Mouse (Mus musculus) limb, embryonic 12.5 days (tissue): ENCODE measurements at regions not wholly inside any gene's neighbourhood (a gene's known extent, or its start where the extent isn't known, plus 50 kb on each side); places are given as distances from the start of the nearest gene placed in this dataset.
"Not testable (repeated sequence)": the region's sequence is repeated elsewhere in the genome, so short reads cannot be mapped to it uniquely, and the experiment has no call there.

ENCODE experiments used
- ATAC-seq: fragments of 200-750 bp; cut with Nextera tagmentation; 2 replicates; pipeline ENCODE4 v1.8.0; 2017; ENCODE audit warnings: low read depth, moderate TSS enrichment; ENCODE audit not compliant: insufficient number of reproducible peaks, insufficient read depth, low FRiP score, low TSS enrichment
- H3K27ac ChIP-seq: fragments of 300-500 bp; sonication (generic); 2 replicates; pipeline ENCODE4 v1.5.1; 2016; ENCODE audit warnings: mild to moderate bottlenecking, moderate library complexity
- H3K27me3 ChIP-seq: fragments of 300-500 bp; sonication (generic); 2 replicates; pipeline ENCODE4 v1.6.1; 2016; ENCODE audit warnings: mild to moderate bottlenecking, moderate library complexity
- H3K36me3 ChIP-seq: fragments of 300-500 bp; sonication (generic); 2 replicates; pipeline ENCODE4 v1.6.1; 2016; ENCODE audit warnings: mild to moderate bottlenecking, moderate library complexity
- H3K4me1 ChIP-seq: fragments of 300-500 bp; sonication (generic); replicated peaks from 2 replicates; pipeline ENCODE4 v1.6.1; 2016
- H3K4me2 ChIP-seq: fragments of 300-500 bp; sonication (generic); 2 replicates; pipeline ENCODE4 v1.6.1; 2016; ENCODE audit warnings: mild to moderate bottlenecking, moderate library complexity
- H3K4me3 ChIP-seq: fragments of 300-500 bp; sonication (generic); replicated peaks from 2 replicates; pipeline ENCODE4 v1.5.1; 2016; ENCODE audit warnings: mild to moderate bottlenecking
- H3K9ac ChIP-seq: fragments of 300-500 bp; sonication (generic); replicated peaks from 2 replicates; pipeline ENCODE4 v1.6.1; 2016; ENCODE audit warnings: mild to moderate bottlenecking, moderate library complexity
- H3K9me3 ChIP-seq: fragments of 300-500 bp; sonication (generic); 2 replicates; pipeline ENCODE4 v1.6.1; 2016; ENCODE audit warnings: mild to moderate bottlenecking, moderate library complexity
- WGBS: fragments of 180-500 bp; shearing (Covaris S2); methylation state at CpG from one replicate; pipeline ENCODE4 v1.1.7; 2016; 5-methylcytosine and 5-hydroxymethylcytosine counted together

DNA sequence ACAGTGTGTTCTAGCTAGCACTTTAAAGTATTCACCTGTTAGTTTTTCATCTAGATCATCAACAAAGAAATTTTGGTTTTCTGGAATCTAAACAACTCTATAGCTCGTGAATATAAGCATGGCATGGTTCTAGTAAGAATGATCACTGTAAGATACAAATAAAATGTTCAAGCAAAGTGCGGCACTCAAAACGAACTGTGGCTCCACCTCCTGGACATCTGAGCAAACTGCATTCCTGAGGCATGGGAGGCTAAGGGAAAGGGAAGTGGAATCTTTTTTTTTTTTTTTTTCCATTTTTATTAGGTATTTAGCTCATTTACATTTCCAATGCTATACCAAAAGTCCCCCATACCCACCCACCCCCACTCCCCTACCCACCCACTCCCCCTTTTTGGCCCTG, 276.9 kb upstream of the Tacstd2 start:
- H3K9me3 ChIP-seq, H3K27ac ChIP-seq, H3K4me3 ChIP-seq, ATAC-seq, H3K36me3 ChIP-seq, H3K4me1 ChIP-seq, H3K9ac ChIP-seq, H3K27me3 ChIP-seq, H3K4me2 ChIP-seq: not testable (repeated sequence)
- 21% methylated on average over 3 of the region's 3 CpGs for WGBS

DNA sequence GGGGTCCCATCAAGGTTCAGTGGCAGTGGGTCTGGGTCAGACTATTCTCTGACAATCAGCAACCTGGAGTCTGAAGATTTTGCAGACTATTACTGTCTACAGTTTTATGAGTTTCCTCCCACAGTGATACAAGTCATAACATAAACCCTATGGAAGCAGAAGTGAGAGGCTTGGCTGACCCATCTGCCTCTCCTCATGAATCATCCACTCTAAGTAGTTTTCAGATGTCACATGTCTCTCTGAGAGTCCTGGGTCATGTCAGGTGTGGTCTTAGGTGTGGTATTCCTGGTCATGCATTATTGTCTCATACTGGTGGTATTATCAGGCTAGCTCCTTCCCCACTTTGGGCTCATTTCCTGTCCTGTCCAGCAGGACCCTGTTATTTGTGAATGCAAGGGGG, 255.8 kb upstream of the Tacstd2 start:
- no peak for ATAC-seq

DNA sequence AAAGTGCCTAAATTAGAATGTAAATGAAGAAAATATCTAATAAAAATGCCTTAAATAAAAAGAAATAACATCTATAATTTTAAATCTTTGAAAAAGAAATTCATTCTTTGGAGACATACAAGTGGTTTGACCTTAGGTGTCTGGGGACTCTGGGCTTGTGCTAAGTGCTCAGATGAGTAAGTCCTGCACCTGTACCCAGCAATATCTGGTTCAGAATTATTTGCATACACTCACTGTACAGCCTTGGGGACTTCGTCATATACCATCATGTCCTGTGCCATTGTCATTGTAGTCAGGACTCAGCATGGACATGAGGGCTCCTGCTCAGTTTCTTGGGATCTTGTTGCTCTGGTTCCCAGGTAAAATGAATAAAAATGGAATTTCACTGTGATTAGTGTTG, 255.1 kb upstream of the Tacstd2 start:
- Histone ChIP-seq H3K4me2 (no peak overlapping the region), H3K27me3 (no peaks in the 10 kb centered on the region), H3K9me3 (no peaks in the 10 kb centered on the region), H3K36me3 (no peaks in the 10 kb centered on the region), H3K4me3 (no peak overlapping the region), H3K4me1 (no peaks in the 10 kb centered on the region), H3K9ac (no peak overlapping the region), H3K27ac (no peak overlapping the region)
- 93% methylated on average over 1 of the region's 1 CpGs for WGBS
- no peak for ATAC-seq

More for the DNA sequence above, 255.8 kb upstream of the Tacstd2 start:
- Histone ChIP-seq H3K27me3 (no peaks in the 10 kb centered on the region), H3K4me2 (no peak overlapping the region), H3K4me1 (no peaks in the 10 kb centered on the region), H3K36me3 (no peaks in the 10 kb centered on the region), H3K27ac (no peak overlapping the region), H3K9ac (no peak overlapping the region), H3K4me3 (no peak overlapping the region), H3K9me3 (no peaks in the 10 kb centered on the region)

DNA sequence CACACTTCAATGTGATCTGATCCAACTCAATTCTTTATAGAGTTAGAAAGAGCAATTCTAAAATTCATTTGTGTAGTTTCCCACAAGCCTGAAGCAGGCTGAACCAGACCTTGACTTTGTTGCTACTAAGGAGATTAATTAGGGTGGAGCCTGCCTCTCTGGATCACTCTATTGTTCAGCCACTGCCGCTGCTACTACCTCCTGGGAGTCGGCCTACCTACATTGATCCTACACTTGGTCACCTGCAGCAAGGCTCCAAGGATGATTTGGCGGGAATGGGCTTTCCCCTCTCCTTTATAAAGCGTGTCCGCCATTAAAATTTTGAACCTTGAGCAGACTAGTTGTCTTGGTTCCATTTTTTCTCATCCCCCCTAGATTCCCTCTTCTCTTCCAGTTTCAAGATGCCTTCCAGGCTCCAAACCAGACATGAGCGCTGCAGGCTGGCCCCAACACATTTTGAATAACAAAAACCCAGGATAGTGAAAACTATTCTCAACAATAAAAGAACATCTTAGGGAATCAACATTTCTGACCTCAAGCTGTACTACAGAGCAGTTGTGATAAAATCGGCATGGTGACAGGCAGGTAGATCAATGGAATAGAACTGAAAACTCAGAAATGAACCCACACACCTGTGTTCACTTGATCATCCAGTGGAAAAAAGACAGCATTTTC, 251.6 kb upstream of the Tacstd2 start:
- H3K4me1 ChIP-seq = no peaks in the 10 kb centered on the region
- H3K4me3 ChIP-seq = no peak overlapping the region
- no peak overlapping the region for H3K27ac ChIP-seq
- no peak for ATAC-seq
- H3K9ac ChIP-seq = no peak overlapping the region
- H3K4me2 ChIP-seq = no peak overlapping the region
- no peaks in the 10 kb centered on the region for H3K9me3 ChIP-seq
- H3K27me3 ChIP-seq = no peaks in the 10 kb centered on the region
- H3K36me3 ChIP-seq = no peaks in the 10 kb centered on the region
- 77% methylated on average over 7 of the region's 7 CpGs for WGBS

DNA sequence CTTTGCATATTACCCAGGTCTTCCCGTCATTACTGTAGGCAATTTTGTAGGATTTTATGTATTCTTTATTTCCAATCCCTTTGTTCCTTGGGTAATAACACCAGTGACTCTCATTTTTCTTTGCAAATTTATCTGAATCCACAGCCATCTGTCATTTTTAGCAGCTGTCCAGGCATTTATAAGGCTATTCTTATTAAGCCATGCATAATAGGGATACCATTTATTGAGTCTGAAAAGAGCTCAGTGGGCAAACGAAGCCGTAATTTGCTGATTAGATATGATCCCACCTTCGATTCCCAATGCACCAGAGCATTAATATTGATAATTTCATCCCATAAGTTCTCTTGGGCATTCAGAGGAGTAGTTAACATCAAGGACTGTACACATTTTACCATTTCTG, 243.3 kb upstream of the Tacstd2 start:
- H3K4me1 ChIP-seq = no peaks in the 10 kb centered on the region

DNA sequence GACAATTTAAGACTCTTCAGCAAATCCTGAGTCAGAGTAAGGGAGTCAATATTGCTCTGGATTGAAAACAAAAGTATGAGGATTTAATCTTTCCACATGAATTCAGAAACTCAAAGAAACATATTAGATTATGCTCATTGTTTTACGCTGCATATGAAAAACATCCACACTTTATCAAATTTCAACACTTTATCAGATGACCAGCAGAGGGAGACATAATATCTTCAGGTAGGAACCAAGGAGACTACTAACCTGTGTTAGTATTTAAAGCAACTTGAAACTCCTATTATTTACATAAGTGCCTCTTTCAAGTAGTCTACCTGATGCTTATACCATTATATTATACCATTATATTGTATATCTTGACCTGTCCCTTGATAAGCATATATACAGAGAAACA, 218.5 kb upstream of the Tacstd2 start:
- H3K27ac ChIP-seq, H3K4me2 ChIP-seq, H3K4me3 ChIP-seq, H3K27me3 ChIP-seq, H3K4me1 ChIP-seq, H3K36me3 ChIP-seq, ATAC-seq, H3K9ac ChIP-seq, H3K9me3 ChIP-seq: not testable (repeated sequence)
- WGBS = 74% methylated on average over 1 of the region's 1 CpGs

More for the DNA sequence above, 243.3 kb upstream of the Tacstd2 start:
- no peaks in the 10 kb centered on the region for H3K27me3 ChIP-seq
- H3K4me2 ChIP-seq = no peak overlapping the region
- WGBS = 79% methylated on average over 4 of the region's 4 CpGs
- H3K36me3 ChIP-seq = no peaks in the 10 kb centered on the region
- no peak overlapping the region for H3K4me3 ChIP-seq
- H3K27ac ChIP-seq = no peak overlapping the region
- no peak for ATAC-seq
- H3K9ac ChIP-seq = no peak overlapping the region
- H3K9me3 ChIP-seq = no peaks in the 10 kb centered on the region

DNA sequence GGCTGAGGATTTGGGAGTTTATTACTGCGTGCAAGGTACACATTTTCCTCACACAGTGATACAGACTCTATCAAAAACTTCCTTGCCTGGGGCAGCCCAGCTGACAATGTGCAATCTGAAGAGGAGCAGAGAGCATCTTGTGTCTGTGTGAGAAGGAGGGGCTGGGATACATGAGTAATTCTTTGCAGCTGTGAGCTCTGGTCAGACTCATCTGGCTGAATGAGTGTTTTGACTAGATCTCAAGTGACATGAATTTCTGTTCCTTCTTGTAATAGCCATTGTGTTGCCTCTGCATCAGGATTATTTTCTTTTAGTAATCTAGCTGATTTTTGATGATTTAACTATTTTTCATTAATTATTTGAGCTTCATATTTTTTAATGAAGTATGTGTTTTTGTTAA, 190.0 kb upstream of the Tacstd2 start:
- Histone ChIP-seq H3K4me1 (no peaks in the 10 kb centered on the region), H3K27ac (no peak overlapping the region), H3K4me2 (no peak overlapping the region), H3K36me3 (no peaks in the 10 kb centered on the region), H3K27me3 (no peaks in the 10 kb centered on the region), H3K9ac (no peak overlapping the region), H3K4me3 (no peak overlapping the region), H3K9me3 (no peaks in the 10 kb centered on the region)
- ATAC-seq = no peak
- 74% methylated on average over 1 of the region's 1 CpGs for WGBS

DNA sequence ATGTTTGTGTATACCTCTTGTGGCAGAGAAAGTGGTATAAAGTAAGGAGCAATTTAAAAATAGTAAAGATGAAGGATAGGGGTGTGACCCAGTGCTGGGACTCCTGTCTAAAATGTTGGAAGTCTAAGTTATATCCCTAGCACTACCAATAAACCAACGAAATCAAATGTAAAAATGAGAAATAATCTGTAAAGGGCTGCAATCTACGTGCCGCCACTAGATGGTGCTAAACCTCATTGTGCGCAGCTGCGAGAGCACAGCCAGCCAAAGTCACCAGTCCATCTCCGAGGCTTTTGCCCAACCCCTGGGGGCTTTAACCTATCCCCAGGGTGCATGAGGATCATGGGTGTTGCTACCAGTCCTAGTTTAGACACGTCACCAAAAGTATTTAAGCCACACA, 163.4 kb upstream of the Tacstd2 start:
- H3K9ac ChIP-seq, H3K9me3 ChIP-seq, H3K4me1 ChIP-seq, ATAC-seq, H3K4me3 ChIP-seq, H3K4me2 ChIP-seq, H3K27ac ChIP-seq, H3K27me3 ChIP-seq, H3K36me3 ChIP-seq: not testable (repeated sequence)
- WGBS = 12% methylated on average over 6 of the region's 7 CpGs

DNA sequence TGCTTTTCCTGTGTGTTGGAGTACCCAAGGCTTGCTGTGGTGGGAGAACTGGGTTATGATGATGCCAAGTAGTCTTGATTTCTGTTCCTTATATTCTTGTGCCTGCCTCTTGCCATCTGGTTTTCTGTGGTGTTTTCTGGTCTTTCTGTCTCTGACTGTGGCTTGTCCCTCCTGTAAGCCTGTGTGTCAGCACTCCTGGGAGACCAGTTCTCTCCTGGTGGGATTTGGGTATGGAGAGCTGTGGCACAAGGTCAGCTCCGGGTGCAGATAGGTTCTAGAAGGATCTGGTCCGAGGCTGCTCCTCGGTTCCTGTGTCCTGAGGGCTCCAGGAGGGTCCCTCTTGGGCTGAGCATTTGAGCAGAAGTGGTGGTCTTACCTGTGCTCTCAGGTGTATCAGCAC, 155.4 kb upstream of the Tacstd2 start:
- not testable (repeated sequence) for H3K27me3 ChIP-seq, H3K9me3 ChIP-seq, H3K4me1 ChIP-seq, H3K36me3 ChIP-seq, H3K9ac ChIP-seq, H3K4me3 ChIP-seq, H3K27ac ChIP-seq, H3K4me2 ChIP-seq
- peak; percentile 47; the same call in 1 of the 2 replicates for ATAC-seq
- 69% methylated on average over 3 of the region's 3 CpGs for WGBS

DNA sequence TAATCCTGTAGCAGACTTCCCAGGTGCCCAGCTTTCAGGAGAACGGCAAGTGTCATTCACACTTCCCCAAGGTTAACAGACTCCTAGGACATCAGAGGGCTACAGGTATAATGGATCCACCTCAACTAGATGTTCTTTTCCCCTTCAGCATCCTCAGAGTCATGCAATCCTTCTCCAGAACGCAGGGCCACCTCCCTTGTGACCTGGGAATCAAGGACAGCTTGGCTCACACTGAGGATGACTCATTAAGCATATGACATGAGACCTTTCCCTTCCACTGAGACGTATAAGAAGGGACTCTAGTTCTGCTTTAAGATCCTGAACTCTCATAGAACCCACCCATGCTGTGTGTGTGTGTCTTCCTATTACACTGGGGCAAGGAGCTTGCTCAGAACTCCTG, 147.5 kb upstream of the Tacstd2 start:
- WGBS = 70% methylated on average over 3 of the region's 3 CpGs
- not testable (repeated sequence) for H3K27me3 ChIP-seq, H3K9ac ChIP-seq, H3K4me3 ChIP-seq, H3K4me2 ChIP-seq, H3K36me3 ChIP-seq, H3K9me3 ChIP-seq, H3K4me1 ChIP-seq, H3K27ac ChIP-seq, ATAC-seq

DNA sequence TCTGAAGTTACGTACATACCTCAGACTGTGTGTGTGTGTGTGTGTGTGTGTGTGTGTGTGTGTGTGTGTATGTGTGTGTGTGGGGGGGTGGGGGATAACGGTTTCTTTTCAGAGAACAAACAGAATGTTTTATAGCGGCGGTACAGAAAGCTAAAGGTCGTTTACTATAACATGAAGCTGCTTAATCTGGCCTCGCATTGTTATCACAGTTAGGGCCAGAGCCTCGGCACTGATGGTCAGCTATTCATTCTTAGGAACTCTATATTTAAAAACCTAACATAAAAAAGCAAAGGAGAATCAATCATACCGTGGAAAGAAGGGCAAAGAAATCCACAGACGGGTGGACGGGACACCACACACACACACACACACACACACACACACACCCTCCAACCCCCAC, 146.0 kb upstream of the Tacstd2 start:
- H3K4me2 ChIP-seq, ATAC-seq, H3K9ac ChIP-seq, H3K36me3 ChIP-seq, H3K4me1 ChIP-seq, H3K9me3 ChIP-seq, H3K4me3 ChIP-seq, H3K27me3 ChIP-seq, H3K27ac ChIP-seq: not testable (repeated sequence)
- WGBS = 61% methylated on average over 10 of the region's 10 CpGs

DNA sequence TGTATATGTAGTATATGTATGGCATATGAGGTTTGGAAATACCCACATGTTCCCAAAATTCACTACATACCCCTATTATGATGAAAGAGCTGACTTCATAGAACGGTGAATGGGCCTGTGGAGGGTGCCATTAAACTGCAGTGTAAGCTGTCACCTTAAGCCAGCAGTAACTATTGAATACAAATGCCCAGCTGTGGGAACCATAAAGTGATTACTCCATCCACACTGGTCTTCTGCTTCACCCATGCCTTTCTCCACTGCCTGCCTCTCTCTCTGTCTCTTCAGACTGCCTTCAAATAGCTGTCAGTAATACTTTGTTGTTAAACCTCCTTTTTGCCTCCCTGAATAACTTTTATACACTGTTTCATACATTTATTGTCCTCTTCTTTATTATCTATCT, 143.5 kb upstream of the Tacstd2 start:
- ATAC-seq, H3K4me2 ChIP-seq, H3K4me1 ChIP-seq, H3K9me3 ChIP-seq, H3K36me3 ChIP-seq, H3K9ac ChIP-seq, H3K4me3 ChIP-seq, H3K27ac ChIP-seq, H3K27me3 ChIP-seq: not testable (repeated sequence)
- 40% methylated on average over 1 of the region's 1 CpGs for WGBS
